In genomic region chr5:93042831-93043687, GRCm38 (mm10) we compare ENCODE assay signal across 10 mouse cellular contexts. TPM values are rescaled to one million over a fixed set of nuclear protein-coding genes. Genes with fewer than 3 reads are reported as not detected.
DNase-seq lines count a peak whose midpoint lies in the region; ATAC-seq and TF ChIP-seq lines count a peak whose summit lies in the region.
"Had no signal": no experiment of that assay in that cellular context is flagged by ENCODE, and none has a peak within 500 bp of the region (broad histone marks: within the 10 kb centered on the region; RNA-seq: fewer than 3 reads in every experiment).

No protein-coding gene starts in this region.

- H3K27ac ChIP-seq in heart, embryonic 14.5 days (replicated peaks in 1 of 2; ENCODE audit: control insufficient read depth in 1 of 2, insufficient read depth in 1 of 2, low read depth in 2 of 2, low read length in 2 of 2): no peak overlapping the region
- no peak overlapping the region for H3K27ac ChIP-seq in heart, adult 2 months
- no peak overlapping the region for H3K27ac ChIP-seq in limb, embryonic 11.5 days (replicated peaks; ENCODE audit: low read depth, low read length)

- H3K4me3 ChIP-seq in heart, embryonic 14.5 days (ENCODE audit: control insufficient read depth in 1 of 2, insufficient read depth in 1 of 2, low read depth in 1 of 2, low read length in 2 of 2): peak overlapping the region in 1 of 2 experiments; percentile 62; a peak in 2 of 4 replicates
- H3K4me3 ChIP-seq in heart, adult 2 months: no peak overlapping the region
- H3K4me3 ChIP-seq in limb, embryonic 11.5 days (ENCODE audit: low read depth, low read length): no peak overlapping the region

- peaks cover 58% of the 10 kb centered on the region for H3K27me3 ChIP-seq in heart, embryonic 14.5 days (ENCODE audit: control insufficient read depth, insufficient read depth, low read length)
- peaks cover 16% of the 10 kb centered on the region for H3K27me3 ChIP-seq in heart, adult 2 months (ENCODE audit: control insufficient read depth, insufficient read depth, low read length)
- H3K27me3 ChIP-seq in limb, embryonic 11.5 days (ENCODE audit: control insufficient read depth, insufficient read depth, low read length): peaks cover 43% of the 10 kb centered on the region

- 48% methylated on average over 18 of the region's 18 CpGs for WGBS in heart, embryonic 14.5 days
- WGBS in heart, adult 2 months: 53% methylated on average over 18 of the region's 18 CpGs
- WGBS in limb, embryonic 11.5 days: 45% methylated on average over 18 of the region's 18 CpGs

- peaks cover 4 to 23% of the 10 kb centered on the region in 2 experiments; a peak in 3 of 4 replicates for H3K4me1 ChIP-seq in heart, embryonic 14.5 days (ENCODE audit: control insufficient read depth in 2 of 2, insufficient read depth in 2 of 2, low read length in 2 of 2)
- H3K4me1 ChIP-seq in heart, adult 2 months (ENCODE audit: control insufficient read depth, insufficient read depth, low read length): no peaks in the 10 kb centered on the region; the same call in 1 of the 2 replicates
- peaks cover 16% of the 10 kb centered on the region for H3K4me1 ChIP-seq in limb, embryonic 11.5 days (ENCODE audit: control insufficient read depth, insufficient read depth, low read length)

- DNase-seq in heart, adult 2 months: no peak
- peak; percentile 36 for DNase-seq in right cerebral cortex, postnatal 25 days
- no peak for DNase-seq in right cerebral cortex, postnatal 36 days (ENCODE audit: low spot score in 2 of 2)
- DNase-seq in limb, embryonic 11.5 days (ENCODE audit: low spot score): no peak
- DNase-seq in layer of hippocampus, adult 9-10 months (ENCODE audit: low spot score): no peak
- DNase-seq in gastrocnemius, postnatal 25 days: no peak
- no peak for DNase-seq in embryo, embryonic 10 days (ENCODE audit: low spot score)
- DNase-seq: right cerebral cortex, postnatal 14 days had no signal

- intact Hi-C loops in heart, adult 2 months (cut with DNase I): no loop called here

- no peak for ATAC-seq in heart, embryonic 14.5 days (ENCODE audit: insufficient number of reproducible peaks, insufficient read depth, low FRiP score, low read depth)
- no peak for ATAC-seq in limb, embryonic 11.5 days (ENCODE audit: insufficient number of reproducible peaks, low FRiP score, low TSS enrichment, low read depth)

- no peaks in the 10 kb centered on the region for H3K9me3 ChIP-seq in heart, embryonic 14.5 days (ENCODE audit: control insufficient read depth, low read length)
- no peaks in the 10 kb centered on the region for H3K9me3 ChIP-seq in limb, embryonic 11.5 days (ENCODE audit: control insufficient read depth, low read length)

- no peaks in the 10 kb centered on the region for H3K79me2 ChIP-seq in heart, adult 2 months (replicated peaks; ENCODE audit: control insufficient read depth, insufficient read depth, low read length)

- no peak for TF ChIP-seq POLR2A in heart, adult 2 months (IDR thresholded peaks at IDR 0.05; ENCODE audit: insufficient read depth, low read depth, low read length)

- TF ChIP-seq CTCF in heart, adult 2 months (IDR thresholded peaks at IDR 0.05): no peak

- no peak for TF ChIP-seq EP300 in heart, adult 2 months (IDR thresholded peaks at IDR 0.05; ENCODE audit: insufficient read depth, low read depth, low read length)

- peak overlapping the region; percentile 99; the same call in 1 of the 2 replicates for H3K4me2 ChIP-seq in heart, embryonic 14.5 days (ENCODE audit: low read length)
- H3K4me2 ChIP-seq in limb, embryonic 11.5 days (ENCODE audit: low read depth, severe bottlenecking): peak overlapping the region; percentile 99; the same call in 1 of the 2 replicates

- no peaks in the 10 kb centered on the region for H3K36me3 ChIP-seq in heart, embryonic 14.5 days (ENCODE audit: control insufficient read depth, insufficient read depth, low read length)
- H3K36me3 ChIP-seq in heart, adult 2 months (ENCODE audit: control insufficient read depth, insufficient read depth, low read length): no peaks in the 10 kb centered on the region
- no peaks in the 10 kb centered on the region for H3K36me3 ChIP-seq in limb, embryonic 11.5 days (ENCODE audit: control insufficient read depth, insufficient read depth, low read length)

- H3K9ac ChIP-seq in heart, embryonic 14.5 days (ENCODE audit: low read length): no peak overlapping the region
- H3K9ac ChIP-seq in heart, adult 2 months (ENCODE audit: low read depth, low read length): no peak overlapping the region
- no peak overlapping the region for H3K9ac ChIP-seq in limb, embryonic 11.5 days (ENCODE audit: low read length)

RNA-seq across cellular contexts. Expression of gene Sowahb, which starts 1.8 kb away (rescaled TPM):
- polyA plus RNA-seq in heart, embryonic 14.5 days (2014; fragmentation: Nextera tagmentation; extraction: Ambion mirVana): 0.11 TPM in 1 of 2 replicates, not detected in the other
- under 1 TPM in 1 of 2 experiments, not detected in 1; 0.08 TPM for total RNA-seq in heart, adult 2 months (2021)
- polyA plus RNA-seq in heart, adult 2 months (2012; rRNA removed): 0.04 TPM in 1 of 2 replicates, not detected in the other
- polyA plus RNA-seq in limb, embryonic 11.5 days (2014; fragmentation: Nextera tagmentation; extraction: Ambion mirVana): 0.28 and 0.72 TPM in 2 replicates
- total RNA-seq in gastrocnemius, postnatal 25 days (2021): not detected
- total RNA-seq: megakaryocyte progenitor cell, adult 5-6 weeks had no signal

RNA-seq across cellular contexts. Expression of gene Sept11, which starts 50.2 kb away (rescaled TPM):
- 83.8 and 85.3 TPM in 2 replicates for polyA plus RNA-seq in heart, embryonic 14.5 days (2014; fragmentation: Nextera tagmentation; extraction: Ambion mirVana)
- total RNA-seq in heart, adult 2 months (2021): 10 to 100 TPM; 25.7 to 34.0 TPM
- 15.6 and 25.8 TPM in 2 replicates for polyA plus RNA-seq in heart, adult 2 months (2012; rRNA removed)
- polyA plus RNA-seq in limb, embryonic 11.5 days (2014; fragmentation: Nextera tagmentation; extraction: Ambion mirVana): 276 and 282 TPM in 2 replicates
- 10 to 100 TPM; 75.1 to 79.4 TPM for total RNA-seq in gastrocnemius, postnatal 25 days (2021)
